Mouse (Mus musculus): ENCODE measurements around the gene Pomt1.
A peak's percentile ranks its signal among the peaks of the same experiment; 100 is the strongest.
"Not testable (repeated sequence)": the region's sequence is repeated elsewhere in the genome, so short reads cannot be mapped to it uniquely, and the experiment has no call there.

Gene Pomt1

DNA sequence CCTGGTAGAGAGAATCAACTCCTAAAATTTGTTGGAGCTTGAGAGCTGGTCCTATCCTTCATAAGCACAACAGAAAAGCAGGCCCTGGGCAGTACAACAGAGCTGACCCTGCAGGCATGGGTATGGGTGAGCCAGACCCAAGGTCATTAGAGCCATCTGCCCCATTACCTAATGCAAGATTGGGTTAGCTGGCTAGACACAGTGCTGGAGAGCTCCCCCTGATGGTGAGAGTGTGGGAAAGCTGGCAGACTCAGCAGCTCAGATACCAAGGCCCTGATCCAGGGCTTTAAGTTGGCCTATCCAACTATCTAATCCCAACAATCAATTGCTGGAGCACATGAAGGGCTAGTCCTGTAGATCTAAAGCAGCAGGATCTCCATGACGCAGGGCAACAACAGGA, 46.3 kb downstream of the Pomt1 start:
- DNase-seq (ENCODE audit: low spot score in 2 of 2) = no peak

DNA sequence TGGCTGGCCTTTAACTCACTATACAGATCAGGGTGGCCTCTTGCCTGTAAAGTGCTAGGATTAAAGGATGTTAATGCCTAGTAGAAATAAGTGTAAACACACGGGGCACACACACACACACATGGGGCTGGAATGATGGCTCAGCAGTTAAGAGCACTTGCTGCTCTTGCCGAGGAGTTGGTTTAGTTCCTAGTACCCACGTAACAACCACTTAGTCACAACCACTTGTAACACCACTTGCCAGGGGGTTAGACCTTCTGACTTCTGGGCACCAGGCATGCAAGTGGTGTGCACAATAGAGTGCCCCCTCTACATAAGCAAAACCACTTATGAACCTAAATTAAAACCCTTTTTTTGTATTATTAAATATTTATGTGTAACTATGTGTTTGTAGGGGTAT, 47.6 kb downstream of the Pomt1 start:
- no peak for DNase-seq (ENCODE audit: low spot score in 2 of 2)

DNA sequence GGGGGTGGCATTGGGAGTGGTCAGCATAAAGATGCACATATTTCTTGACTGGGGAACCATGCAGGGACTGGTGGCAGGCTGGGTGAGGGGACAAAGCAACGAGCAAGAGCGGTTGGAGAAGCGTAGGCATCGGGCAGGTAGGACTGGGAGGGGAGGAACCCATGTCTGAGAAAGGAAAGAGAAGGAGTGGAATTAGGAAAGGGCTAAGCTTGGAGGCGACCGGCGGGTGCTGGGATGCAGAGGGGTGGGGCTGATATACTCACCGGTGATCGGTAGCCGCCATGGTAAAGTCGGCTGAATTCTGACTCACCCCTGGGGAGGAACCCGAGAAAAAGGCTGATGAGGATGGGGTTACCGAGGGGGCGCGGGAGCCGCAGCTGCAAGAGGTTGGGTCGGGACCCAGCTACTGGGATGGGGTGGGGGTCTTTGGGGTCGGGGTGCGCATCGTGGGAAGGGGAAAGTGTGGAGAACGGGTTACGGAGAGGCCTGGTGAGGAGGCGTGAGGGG, 51.0 kb downstream of the Pomt1 start, which contains the start of gene Golga2:
Gene Golga2, plus strand, starts transcription at position 51 of the 507 bp plus-strand sequence.
- DNase-seq (ENCODE audit: low spot score in 2 of 2) = no peak

DNA sequence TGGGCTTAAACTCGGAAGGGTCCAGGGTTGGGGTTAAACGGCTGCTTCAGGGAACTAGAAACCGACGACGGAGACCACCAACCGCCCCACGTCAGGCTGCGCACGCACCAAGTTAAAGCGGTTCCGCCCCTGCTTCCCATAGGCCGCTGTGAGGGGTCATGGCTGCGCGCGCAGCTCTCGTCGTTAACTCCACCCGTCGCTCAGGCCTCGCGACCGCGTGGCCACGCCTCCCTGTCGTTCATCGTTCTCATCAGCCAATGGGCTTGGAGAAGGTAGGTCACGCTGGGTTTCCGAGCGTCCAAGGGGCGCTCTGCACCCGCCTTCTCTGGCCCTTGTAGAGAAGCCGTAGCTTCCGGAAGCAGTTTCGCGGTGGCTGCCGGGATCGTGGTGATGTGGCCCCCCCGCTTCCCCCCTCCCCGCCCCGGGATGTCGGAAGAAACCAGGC, 51.6 kb downstream of the Pomt1 start, which contains the start of gene Swi5:
Gene Swi5, minus strand, starts transcription at position 153 of the 445 bp plus-strand sequence.
- DNase-seq (ENCODE audit: low spot score in 2 of 2) = peak; percentile 97 to 98

DNA sequence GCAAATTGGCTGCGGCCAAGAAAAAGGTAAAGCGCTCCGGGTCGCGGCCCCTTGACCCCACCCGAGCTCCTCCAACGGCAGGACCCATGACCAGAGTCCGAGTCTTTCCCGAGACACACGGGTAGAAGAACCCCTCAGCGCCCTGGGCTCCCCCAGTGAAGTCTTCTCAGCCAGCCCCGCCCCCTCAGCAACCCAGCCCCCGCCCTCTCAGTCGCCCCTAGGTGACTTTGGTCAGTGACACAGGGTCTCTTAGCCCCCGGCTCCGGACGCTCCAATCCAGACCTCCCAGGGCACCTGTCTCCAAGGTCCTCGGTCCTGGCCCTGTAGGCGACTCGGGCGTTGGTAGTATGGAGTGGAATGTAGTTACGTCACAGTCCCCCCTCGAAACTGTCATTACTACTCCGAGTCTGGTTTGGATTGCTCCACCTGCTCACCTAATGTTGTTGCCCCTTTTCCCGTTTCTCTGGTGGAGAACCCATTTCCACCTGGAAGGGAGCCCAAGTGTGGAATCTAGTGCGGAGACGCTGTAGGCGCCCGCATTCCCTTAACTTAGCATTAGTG, 52.1 kb downstream of the Pomt1 start:
- DNase-seq (ENCODE audit: low spot score in 2 of 2) = no peak

DNA sequence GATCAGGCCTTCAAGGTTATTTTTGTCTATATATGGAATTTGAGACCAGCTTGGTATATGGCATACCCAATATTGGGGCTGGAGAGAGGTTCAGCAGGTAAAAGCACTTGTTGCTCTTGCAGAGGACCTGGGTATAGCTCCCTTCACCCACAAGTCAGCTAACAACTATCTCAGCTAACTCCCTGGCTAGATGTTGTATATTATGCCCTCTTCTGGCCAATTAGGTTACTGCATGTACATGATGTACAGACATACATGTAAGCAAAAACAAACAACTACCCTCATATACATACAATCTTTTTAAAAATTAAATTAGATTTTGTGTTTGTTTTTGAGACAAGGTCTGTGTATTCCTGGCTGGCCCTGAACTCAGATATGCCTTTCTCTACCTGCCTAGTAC, 53.2 kb downstream of the Pomt1 start:
- no peak for DNase-seq (ENCODE audit: low spot score in 2 of 2)

DNA sequence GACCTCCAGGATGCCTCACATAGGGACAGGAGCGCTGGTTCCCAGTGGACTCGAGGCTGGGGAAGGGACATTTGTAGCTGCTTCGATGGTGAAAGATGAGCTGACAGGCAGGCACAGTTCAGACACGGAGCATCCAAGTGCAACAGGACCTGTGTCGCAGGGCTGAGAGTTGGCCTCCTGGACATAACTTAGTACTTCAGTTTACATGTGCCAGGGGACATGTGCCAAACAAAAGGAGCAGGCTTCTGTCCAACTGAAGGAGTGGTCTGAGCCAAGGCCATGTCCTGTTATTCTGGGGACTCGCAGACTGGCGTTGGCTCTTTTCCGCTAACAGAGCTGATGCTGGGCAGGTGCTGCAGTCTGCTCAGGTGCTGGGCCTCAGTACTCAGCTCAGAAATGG, 58.0 kb downstream of the Pomt1 start:
- no peak for DNase-seq (ENCODE audit: low spot score in 2 of 2)

DNA sequence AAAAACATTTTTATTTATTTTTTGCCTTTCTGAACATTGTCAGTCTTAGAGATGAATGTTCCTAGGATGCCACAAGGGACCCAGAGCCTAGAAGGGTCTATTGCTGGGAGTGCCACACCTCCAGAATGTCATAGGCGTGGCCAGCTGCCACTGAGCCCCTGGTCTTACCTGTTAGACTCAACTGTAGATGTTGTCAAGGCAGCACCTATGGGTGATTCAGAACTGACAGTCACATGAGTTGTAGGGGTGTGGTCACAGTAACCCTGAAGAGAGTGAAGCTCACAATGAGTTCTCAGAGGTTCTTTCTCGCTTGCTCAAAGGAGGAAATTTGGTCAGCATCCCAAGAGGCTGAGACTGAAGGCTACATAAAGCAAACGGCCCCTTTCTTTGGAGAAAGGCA, 58.9 kb downstream of the Pomt1 start:
- no peak for DNase-seq (ENCODE audit: low spot score in 2 of 2)

DNA sequence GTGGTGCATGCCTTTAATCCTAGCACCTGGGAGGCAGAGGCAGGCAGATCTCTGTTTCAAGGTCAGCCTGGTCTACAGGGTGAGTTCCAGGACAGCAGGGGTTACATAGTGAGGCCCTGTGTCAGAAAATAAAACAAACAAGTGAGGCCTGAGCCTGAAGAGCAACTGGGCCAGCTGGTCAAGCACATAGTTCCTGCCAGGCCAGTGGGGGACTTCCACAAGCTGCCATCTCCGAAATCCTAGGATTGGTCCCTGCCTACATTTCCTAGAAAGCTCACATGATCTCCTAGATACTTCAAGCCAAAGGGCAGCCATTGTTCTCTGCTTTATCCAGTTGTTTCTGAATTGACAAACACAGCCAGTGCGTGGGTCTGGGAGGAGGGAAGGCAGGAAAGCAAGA, 59.5 kb downstream of the Pomt1 start:
- DNase-seq (ENCODE audit: low spot score in 2 of 2) = not testable (repeated sequence)

DNA sequence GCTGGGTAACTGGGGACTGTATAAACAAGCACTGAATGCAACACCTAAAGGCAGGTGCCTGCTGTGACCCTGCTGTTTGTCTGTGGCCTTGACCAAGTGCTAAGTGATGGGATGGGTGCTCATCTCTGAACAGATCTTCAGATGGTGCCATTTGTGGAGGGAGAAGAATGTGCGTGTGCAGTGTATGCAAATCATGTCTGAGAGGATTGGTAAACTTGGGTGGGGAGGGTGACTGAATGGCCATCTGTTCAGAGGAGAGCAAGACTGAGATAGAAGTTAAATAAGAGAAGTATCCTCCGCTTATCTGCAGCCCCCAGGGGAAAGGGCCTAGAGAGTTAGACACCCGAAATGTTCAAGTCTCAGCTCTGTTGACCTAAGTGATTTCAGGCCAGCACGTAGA, 63.1 kb downstream of the Pomt1 start:
- no peak for DNase-seq (ENCODE audit: low spot score in 2 of 2)

DNA sequence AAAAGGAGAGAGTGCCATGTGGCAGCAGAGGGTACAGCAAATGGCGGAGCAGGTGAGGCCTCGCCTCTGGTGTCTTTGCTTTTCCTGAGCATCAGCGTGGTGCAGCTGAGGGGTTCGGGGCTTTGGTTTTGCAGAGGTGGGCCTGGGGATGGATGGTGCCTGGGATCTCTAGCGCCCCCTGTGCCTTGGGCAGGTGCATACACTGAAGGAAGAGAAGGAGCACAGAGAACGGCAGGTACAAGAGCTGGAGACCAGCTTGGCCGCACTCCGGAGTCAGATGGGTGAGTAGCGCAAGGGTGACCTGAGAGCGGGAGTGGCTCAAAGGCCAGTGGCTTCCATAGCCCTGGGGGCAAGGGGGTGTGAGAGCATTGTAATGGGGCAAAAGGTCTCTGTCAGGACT, 66.6 kb downstream of the Pomt1 start:
- no peak for DNase-seq (ENCODE audit: low spot score in 2 of 2)

DNA sequence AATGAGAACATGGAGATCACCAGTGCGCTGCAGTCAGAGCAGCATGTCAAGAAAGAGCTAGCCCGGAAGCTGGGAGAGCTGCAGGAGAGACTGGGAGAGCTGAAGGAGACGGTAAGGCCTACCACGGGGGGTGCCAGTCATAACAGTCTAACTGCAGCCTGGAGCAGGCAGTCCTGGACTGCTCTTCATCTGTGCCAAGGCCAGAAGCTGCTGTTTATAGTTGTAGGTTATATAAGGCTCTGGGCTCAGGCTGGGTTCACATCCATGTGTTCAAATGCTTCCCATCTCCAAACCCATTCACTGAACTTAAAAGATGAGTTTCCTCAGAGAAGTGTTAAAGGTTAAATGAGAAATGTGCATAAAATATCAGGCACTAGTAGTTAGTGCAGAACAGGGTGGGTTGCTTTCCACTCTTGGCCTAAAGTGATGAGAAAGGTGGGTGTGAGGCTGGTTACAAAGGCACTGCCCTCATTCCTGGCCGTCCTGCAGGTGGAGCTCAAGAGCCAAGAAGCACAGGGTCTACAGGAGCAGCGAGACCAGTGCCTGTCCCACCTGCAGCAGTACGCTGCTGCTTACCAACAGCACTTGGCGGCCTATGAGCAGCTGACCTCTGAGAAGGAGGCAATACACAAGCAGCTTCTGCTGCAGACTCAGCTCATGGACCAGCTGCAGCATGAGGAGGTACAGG, 67.9 kb downstream of the Pomt1 start:
- peak in 1 of 2 experiments; percentile 36 for DNase-seq (ENCODE audit: low spot score in 2 of 2)
